Mouse (Mus musculus): ENCODE results near the gene Ankrd12.

GRCm38 (mm10) chr17:66125211-66125610 lies 48.3 kb upstream of the Ankrd12 start:
- TF ChIP-seq POLR2A (IDR thresholded peaks at IDR 0.05; ENCODE audit: low read depth, low read length), result no peak
- no peak for TF ChIP-seq CTCF (IDR thresholded peaks at IDR 0.05; ENCODE audit: extremely low read depth, insufficient read length, insufficient replicate concordance, low read depth, low read length)

Data from small intestine, adult 2 months (tissue).